Comparison of ENCODE assay signal across 22 mouse cellular contexts in the genomic region with DNA sequence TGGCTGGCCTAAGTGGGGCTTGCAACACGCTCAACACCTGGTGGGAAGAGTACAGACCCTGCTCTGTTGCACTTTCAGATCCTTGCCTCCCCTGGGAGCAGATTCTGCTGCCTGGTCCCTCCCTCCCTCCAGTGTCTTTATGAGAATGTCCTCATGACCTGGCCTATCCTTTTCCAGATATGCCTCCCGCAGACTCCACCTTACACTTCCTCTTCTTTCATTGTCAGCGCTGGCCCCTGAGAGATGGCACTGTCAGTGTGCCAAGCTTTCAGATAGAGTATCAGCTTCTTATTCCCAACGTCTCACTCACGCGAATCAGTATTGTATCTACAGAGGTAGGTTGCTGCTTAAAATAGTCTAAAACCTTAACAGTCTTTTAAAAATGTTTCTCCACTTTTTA.
A peak's percentile ranks its signal among the peaks of the same experiment; 100 is the strongest.
DNase-seq lines count a peak whose midpoint lies in the region; ATAC-seq and TF ChIP-seq lines count a peak whose summit lies in the region.
"Had no signal": no experiment of that assay in that cellular context is flagged by ENCODE, and none has a peak within 500 bp of the region (broad histone marks: within the 10 kb centered on the region; RNA-seq: fewer than 3 reads in every experiment).

No protein-coding gene starts in this region.

- no peak overlapping the region for H3K4me2 ChIP-seq in heart, embryonic 12.5 days
- no peak overlapping the region for H3K4me2 ChIP-seq in intestine, postnatal 0 days (replicated peaks; ENCODE audit: low read depth)
- no peak overlapping the region for H3K4me2 ChIP-seq in midbrain, embryonic 14.5 days (ENCODE audit: low read length)
- H3K4me2 ChIP-seq: forebrain, embryonic 13.5 days; hindbrain, embryonic 12.5 days; lung, embryonic 14.5 days; midbrain, embryonic 13.5 days; neural tube, embryonic 15.5 days had no signal

- H3K36me3 ChIP-seq in heart, embryonic 12.5 days = no peaks in the 10 kb centered on the region
- H3K36me3 ChIP-seq in intestine, postnatal 0 days (ENCODE audit: control insufficient read depth, insufficient read depth) = no peaks in the 10 kb centered on the region
- H3K36me3 ChIP-seq in midbrain, embryonic 14.5 days (ENCODE audit: control insufficient read depth, insufficient read depth, low read length) = no peaks in the 10 kb centered on the region
- H3K36me3 ChIP-seq: G1E; hindbrain, embryonic 12.5 days; limb, embryonic 10.5 days; midbrain, embryonic 13.5 days; neural tube, embryonic 15.5 days had no signal

- H3K27me3 ChIP-seq in heart, embryonic 12.5 days (replicated peaks) = no peaks in the 10 kb centered on the region
- H3K27me3 ChIP-seq in intestine, postnatal 0 days (replicated peaks; ENCODE audit: control insufficient read depth, insufficient read depth, low read length) = no peaks in the 10 kb centered on the region
- no peaks in the 10 kb centered on the region for H3K27me3 ChIP-seq in midbrain, embryonic 14.5 days (ENCODE audit: control insufficient read depth, insufficient read depth, low read length)
- H3K27me3 ChIP-seq: forebrain, embryonic 13.5 days; hindbrain, embryonic 12.5 days; midbrain, embryonic 13.5 days; neural tube, embryonic 15.5 days had no signal

- TF ChIP-seq CTCF in intestine, postnatal 0 days (IDR thresholded peaks at IDR 0.05; ENCODE audit: low read depth) = no peak

- peak; percentile 96 for DNase-seq in heart, adult 11 months
- DNase-seq in kidney, postnatal 10 days = peak; percentile 30
- no peak for DNase-seq in kidney, postnatal 4 days
- DNase-seq in lung, postnatal 25 days (ENCODE audit: low spot score) = peak; percentile 46
- DNase-seq in midbrain, embryonic 14.5 days = no peak
- DNase-seq: cerebellum, adult 8-10 months; gastrocnemius, postnatal 25 days; heart, postnatal 10 days; right cerebral cortex, postnatal 14 days; spleen, adult 18-20 months; thymus, postnatal 36 days had no signal

- no peak overlapping the region for H3K27ac ChIP-seq in heart, embryonic 12.5 days (ENCODE audit: poor library complexity, severe bottlenecking)
- H3K27ac ChIP-seq in intestine, postnatal 0 days (ENCODE audit: low read depth, low read length) = no peak overlapping the region
- no peak overlapping the region for H3K27ac ChIP-seq in midbrain, embryonic 14.5 days (replicated peaks; ENCODE audit: low read depth, low read length)
- H3K27ac ChIP-seq: forebrain, embryonic 13.5 days; hindbrain, embryonic 12.5 days; limb, embryonic 10.5 days; midbrain, embryonic 13.5 days; neural tube, embryonic 15.5 days had no signal

- H3K9ac ChIP-seq in heart, embryonic 12.5 days = no peak overlapping the region
- no peak overlapping the region for H3K9ac ChIP-seq in intestine, postnatal 0 days (ENCODE audit: low read depth, low read length)
- H3K9ac ChIP-seq in midbrain, embryonic 14.5 days (replicated peaks; ENCODE audit: low read length) = no peak overlapping the region
- H3K9ac ChIP-seq: forebrain, embryonic 13.5 days; hindbrain, embryonic 12.5 days; lung, embryonic 14.5 days; midbrain, embryonic 13.5 days; neural tube, embryonic 15.5 days had no signal

- ATAC-seq in heart, embryonic 12.5 days (ENCODE audit: insufficient number of reproducible peaks, low FRiP score) = no peak
- ATAC-seq in common myeloid progenitor, adult 5-6 weeks (replicated peaks; ENCODE audit: low read depth, poor library complexity, severe bottlenecking) = peak; percentile 33; the same call in 1 of the 2 replicates
- no peak for ATAC-seq in intestine, postnatal 0 days
- ATAC-seq in midbrain, embryonic 14.5 days (ENCODE audit: low FRiP score, low TSS enrichment) = no peak
- ATAC-seq: midbrain, embryonic 13.5 days had no signal

- no peak overlapping the region for H3K4me3 ChIP-seq in heart, embryonic 12.5 days
- no peak overlapping the region for H3K4me3 ChIP-seq in intestine, postnatal 0 days (ENCODE audit: low read depth, low read length)
- no peak overlapping the region for H3K4me3 ChIP-seq in midbrain, embryonic 14.5 days (replicated peaks; ENCODE audit: low read depth, low read length)
- H3K4me3 ChIP-seq: forebrain, embryonic 13.5 days; hindbrain, embryonic 12.5 days; limb, embryonic 10.5 days; midbrain, embryonic 13.5 days; myocyte; neural tube, embryonic 15.5 days had no signal

- WGBS in heart, embryonic 12.5 days = 54% methylated on average over 6 of the region's 6 CpGs
- 72% methylated on average over 6 of the region's 6 CpGs for WGBS in intestine, postnatal 0 days
- 96% methylated on average over 6 of the region's 6 CpGs for WGBS in midbrain, embryonic 14.5 days

- peaks cover 38% of the 10 kb centered on the region for H3K4me1 ChIP-seq in heart, embryonic 12.5 days (replicated peaks)
- peaks cover 3% of the 10 kb centered on the region; the same call in 1 of the 2 replicates for H3K4me1 ChIP-seq in intestine, postnatal 0 days (replicated peaks; ENCODE audit: control insufficient read depth, insufficient read depth, low read length)
- no peaks in the 10 kb centered on the region for H3K4me1 ChIP-seq in midbrain, embryonic 14.5 days (ENCODE audit: control insufficient read depth, insufficient read depth, low read length)
- H3K4me1 ChIP-seq: forebrain, embryonic 13.5 days; hindbrain, embryonic 12.5 days had no signal

- H3K9me3 ChIP-seq in heart, embryonic 12.5 days (replicated peaks) = no peaks in the 10 kb centered on the region
- H3K9me3 ChIP-seq in intestine, postnatal 0 days (ENCODE audit: control insufficient read depth) = no peaks in the 10 kb centered on the region
- H3K9me3 ChIP-seq in midbrain, embryonic 14.5 days (ENCODE audit: control insufficient read depth, low read length) = no peaks in the 10 kb centered on the region
- H3K9me3 ChIP-seq: forebrain, embryonic 13.5 days; G1E; hindbrain, embryonic 12.5 days; limb, embryonic 10.5 days; midbrain, embryonic 13.5 days; neural tube, embryonic 15.5 days had no signal

Comparison
In these comparisons a context has a peak if more than half of its experiments do, and no peak if none do; other contexts are left out.
1. DNase-seq: peak in heart, adult 11 months (single experiment), kidney, postnatal 10 days (single experiment) and lung, postnatal 25 days (single experiment); none in kidney, postnatal 4 days (0 of 2) and midbrain, embryonic 14.5 days (single experiment).